Mouse (Mus musculus) megakaryocyte, embryonic 14.5 days (primary cell): ENCODE measurements around the gene Med1.

Experiments used
- FLI1 ChIP-seq: IDR thresholded peaks from 2 replicates; pipeline ENCODE4 v1.6.1; 2012; ENCODE audit warnings: low read length, inconsistent platforms, mixed read lengths
- GATA1 ChIP-seq: IDR thresholded peaks from 3 replicates; pipeline ENCODE4 v1.6.1; 2012; ENCODE audit warnings: mixed read lengths, low read length, inconsistent platforms, borderline replicate concordance

DNA sequence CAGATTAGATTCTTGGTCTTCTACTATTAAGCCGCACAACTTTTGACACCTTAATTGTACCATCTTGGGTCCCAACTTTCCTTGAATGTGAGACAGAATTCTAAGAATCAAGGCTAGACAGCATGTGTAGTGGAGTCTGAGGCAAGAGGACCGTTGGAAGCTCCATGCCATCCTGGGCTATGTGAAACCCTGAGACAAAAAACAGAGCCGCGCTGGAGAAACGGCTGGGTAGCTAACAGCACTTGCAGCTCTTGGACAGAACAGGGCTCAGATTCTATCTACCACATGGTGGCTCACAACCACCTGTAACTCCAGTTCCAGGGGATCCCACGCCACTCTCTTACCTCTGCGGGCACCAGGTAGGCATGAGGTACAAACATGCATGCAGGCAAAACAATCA lies 47.2 kb downstream of the Med1 start:
- no peak for TF ChIP-seq GATA1
- TF ChIP-seq FLI1: no peak
